Mouse (Mus musculus) intestine, postnatal 0 days (tissue): ENCODE data around the gene Col4a1. TPM values are rescaled to one million over a fixed set of nuclear protein-coding genes. Genes with fewer than 3 reads are reported as not detected.

ENCODE experiments used
- ATAC-seq: fragments of 200-750 bp; cut with Nextera tagmentation; 2 replicates; pipeline ENCODE4 v1.8.0; 2017; ENCODE audit warnings: mild to moderate bottlenecking, moderate TSS enrichment, moderate library complexity
- H3K27ac ChIP-seq: fragments of 300-500 bp; sonication (generic); 2 replicates; pipeline ENCODE4 v1.5.1; 2014; ENCODE audit warnings: mild to moderate bottlenecking, low read depth, low read length, moderate library complexity
- H3K27me3 ChIP-seq: fragments of 300-500 bp; sonication (generic); replicated peaks from 2 replicates; pipeline ENCODE4 v1.6.1; 2014; ENCODE audit warnings: low read length, mixed read lengths; ENCODE audit not compliant: control insufficient read depth, insufficient read depth
- H3K36me3 ChIP-seq: fragments of 300-500 bp; sonication (generic); 2 replicates; pipeline ENCODE4 v1.6.1; 2014; ENCODE audit warnings: mild to moderate bottlenecking, moderate library complexity; ENCODE audit not compliant: control insufficient read depth, insufficient read depth
- H3K4me1 ChIP-seq: fragments of 300-500 bp; sonication (generic); replicated peaks from 2 replicates; pipeline ENCODE4 v1.6.1; 2014; ENCODE audit warnings: antibody characterized with exemption, low read length, mixed read lengths; ENCODE audit not compliant: control insufficient read depth, insufficient read depth
- H3K4me2 ChIP-seq: fragments of 300-500 bp; sonication (generic); replicated peaks from 2 replicates; pipeline ENCODE4 v1.6.1; 2014; ENCODE audit warnings: low read depth, mild to moderate bottlenecking, moderate library complexity
- H3K4me3 ChIP-seq: fragments of 300-500 bp; sonication (generic); 2 replicates; pipeline ENCODE4 v1.5.1; 2014; ENCODE audit warnings: low read depth, low read length
- H3K9ac ChIP-seq: fragments of 300-500 bp; sonication (generic); 2 replicates; pipeline ENCODE4 v1.6.1; 2014; ENCODE audit warnings: mild to moderate bottlenecking, low read depth, low read length
- H3K9me3 ChIP-seq: fragments of 300-500 bp; sonication (generic); 2 replicates; pipeline ENCODE4 v1.6.1; 2016; ENCODE audit warnings: mixed run types; ENCODE audit not compliant: control insufficient read depth
- CTCF ChIP-seq: sonication (generic); IDR thresholded peaks from 2 replicates; pipeline ENCODE4 v1.5.1; 2016; ENCODE audit warnings: low read depth, mild to moderate bottlenecking, control low read depth, antibody characterized with exemption, moderate library complexity
- WGBS: fragments of 180-500 bp; shearing (Covaris S2); extraction: QIAGEN DNeasy Blood & Tissue Kit; methylation state at CpG from one replicate; pipeline ENCODE4 v1.1.7; 2014; 5-methylcytosine and 5-hydroxymethylcytosine counted together
- polyA plus RNA-seq: library from polyadenylated mRNA; unstranded; fragments of >200 nt; fragmentation: Nextera tagmentation; extraction: Ambion mirVana; gene quantifications from 2 replicates; pipeline ENCODE4 v1.2.1, GENCODE M21; 2015

The Col4a1 gene
- polyA plus RNA-seq, 1 experiment from 2014 or later: 84.5 TPM

- Histone ChIP-seq H3K27me3 (no peaks in the 10 kb centered on the region), H3K4me2 (no peak overlapping the region), H3K4me1 (no peaks in the 10 kb centered on the region), H3K4me3 (no peak overlapping the region), H3K27ac (no peak overlapping the region), H3K9me3 (no peaks in the 10 kb centered on the region), H3K36me3 (no peaks in the 10 kb centered on the region; the same call in 1 of the 2 replicates), H3K9ac (no peak overlapping the region)
- TF ChIP-seq CTCF: no peak
- WGBS: 75% methylated on average over 6 of the region's 6 CpGs
- no peak for ATAC-seq
These were observed 40.4 kb downstream of the Col4a1 start for GRCm38 (mm10) chr8:11272205-11272604.

GRCm38 (mm10) chr8:11270826-11271225 is 41.8 kb downstream of the Col4a1 start:
- Histone ChIP-seq H3K27me3 (no peaks in the 10 kb centered on the region), H3K27ac (no peak overlapping the region), H3K4me3 (no peak overlapping the region), H3K9ac (no peak overlapping the region), H3K9me3 (no peaks in the 10 kb centered on the region), H3K4me1 (no peaks in the 10 kb centered on the region), H3K4me2 (no peak overlapping the region), H3K36me3 (no peaks in the 10 kb centered on the region; the same call in 1 of the 2 replicates)
- no peak for ATAC-seq
- 68% methylated on average over 6 of the region's 6 CpGs for WGBS
- no peak for TF ChIP-seq CTCF

GRCm38 (mm10) chr8:11268753-11269152 is 43.9 kb downstream of the Col4a1 start:
- TF ChIP-seq CTCF: no peak
- Histone ChIP-seq H3K27me3 (no peaks in the 10 kb centered on the region), H3K4me3 (no peak overlapping the region), H3K9me3 (no peaks in the 10 kb centered on the region), H3K4me1 (no peaks in the 10 kb centered on the region), H3K27ac (no peak overlapping the region), H3K36me3 (peaks cover 5% of the 10 kb centered on the region), H3K9ac (no peak overlapping the region), H3K4me2 (no peak overlapping the region)
- ATAC-seq: no peak
- WGBS: 62% methylated on average over 6 of the region's 6 CpGs

- Histone ChIP-seq H3K27ac (no peak overlapping the region), H3K9ac (no peak overlapping the region), H3K4me1 (no peaks in the 10 kb centered on the region), H3K9me3 (no peaks in the 10 kb centered on the region), H3K4me2 (no peak overlapping the region), H3K36me3 (peaks cover 5% of the 10 kb centered on the region), H3K4me3 (no peak overlapping the region), H3K27me3 (no peaks in the 10 kb centered on the region)
- no peak for ATAC-seq
- WGBS: 83% methylated on average over 2 of the region's 2 CpGs
- no peak for TF ChIP-seq CTCF
These were observed 46.2 kb downstream of the Col4a1 start for GRCm38 (mm10) chr8:11266471-11266870.

- WGBS: 68% methylated on average over 3 of the region's 3 CpGs
These were observed 46.7 kb downstream of the Col4a1 start for GRCm38 (mm10) chr8:11265971-11266370.

GRCm38 (mm10) chr8:11263848-11264247 is 48.8 kb downstream of the Col4a1 start:
- Histone ChIP-seq H3K9ac (no peak overlapping the region), H3K27me3 (no peaks in the 10 kb centered on the region), H3K4me2 (no peak overlapping the region), H3K27ac (no peak overlapping the region), H3K4me1 (0 out of 2 replicates have a peak, but pooled peaks cover 4% of the 10 kb centered on the region), H3K9me3 (no peaks in the 10 kb centered on the region), H3K36me3 (peaks cover 5% of the 10 kb centered on the region), H3K4me3 (no peak overlapping the region)
- 72% methylated on average over 6 of the region's 6 CpGs for WGBS
- no peak for TF ChIP-seq CTCF
- ATAC-seq: no peak

More at GRCm38 (mm10) chr8:11265971-11266370, 46.7 kb downstream of the Col4a1 start:
- no peak for TF ChIP-seq CTCF
- Histone ChIP-seq H3K9me3 (no peaks in the 10 kb centered on the region), H3K27me3 (no peaks in the 10 kb centered on the region), H3K27ac (no peak overlapping the region), H3K36me3 (peaks cover 5% of the 10 kb centered on the region), H3K4me1 (no peaks in the 10 kb centered on the region), H3K9ac (no peak overlapping the region), H3K4me2 (no peak overlapping the region), H3K4me3 (no peak overlapping the region)
- no peak for ATAC-seq
